Mouse (Mus musculus): ENCODE data around the gene Siae. TPM values are rescaled to one million over a fixed set of nuclear protein-coding genes. Genes with fewer than 3 reads are reported as not detected.

Siae gene
- total RNA-seq, 2 experiments from 2014 or later = 10.9 to 12.0 TPM

DNA sequence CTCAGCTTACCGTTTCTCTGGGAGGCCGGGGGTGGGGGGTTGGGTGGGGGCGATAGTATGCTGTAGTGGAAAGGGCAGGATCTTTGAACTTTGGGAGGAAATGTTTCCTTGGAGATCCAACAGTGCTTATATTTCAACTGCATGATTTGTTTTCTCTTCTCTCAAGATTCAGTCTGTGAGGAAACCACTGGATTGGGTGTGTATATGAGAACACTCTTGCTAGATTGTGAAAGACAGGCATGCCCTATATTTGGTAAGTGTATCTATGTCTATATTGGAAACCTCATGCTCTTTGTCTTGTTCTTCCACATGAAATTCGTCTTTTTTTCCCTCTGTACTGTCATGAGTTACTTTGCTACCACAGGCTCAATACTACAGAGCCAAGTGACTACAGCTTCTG is 114.2 kb downstream of the Siae start:
- DNase-seq (ENCODE audit: low spot score in 2 of 2) = no peak

DNA sequence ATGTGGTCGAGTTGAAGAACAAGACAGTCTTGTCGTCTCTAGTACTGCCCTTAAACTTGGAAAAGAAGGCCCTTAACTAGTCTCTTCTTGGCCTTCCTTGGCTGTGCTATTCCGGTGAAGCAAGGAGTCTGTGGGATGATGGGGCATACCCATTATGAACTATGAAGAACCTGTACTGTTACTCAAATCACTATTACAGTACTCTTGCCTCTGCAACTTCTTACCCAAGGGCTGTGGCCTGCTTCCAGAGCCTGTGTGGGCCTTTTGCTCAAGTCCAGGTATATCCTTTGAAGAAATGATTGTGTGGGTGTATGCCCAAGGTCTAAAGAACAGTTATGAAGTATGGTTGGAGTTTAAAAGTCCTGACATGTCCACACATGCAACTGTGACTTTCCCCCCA is 114.8 kb downstream of the Siae start:
- DNase-seq (ENCODE audit: low spot score in 2 of 2) = no peak

DNA sequence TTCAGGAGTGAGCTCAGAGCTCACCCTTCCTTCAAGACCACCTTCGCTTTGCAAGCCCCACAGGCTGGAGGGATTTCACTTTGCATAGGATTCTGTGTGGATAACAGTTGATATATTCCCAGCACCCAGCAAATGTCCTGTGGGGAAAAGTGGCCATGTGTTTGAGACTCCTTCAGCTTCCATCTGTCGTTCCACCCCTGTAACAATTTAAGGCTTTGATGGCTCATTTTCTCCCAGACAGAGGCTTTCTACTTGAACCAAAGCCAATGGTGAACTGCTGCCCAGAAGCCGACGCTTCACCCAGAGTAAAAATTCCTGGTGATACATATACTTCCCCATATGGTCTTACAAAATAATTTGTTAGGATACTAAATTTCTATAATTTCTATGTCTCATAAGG is 119.8 kb downstream of the Siae start:
- DNase-seq (ENCODE audit: low spot score in 2 of 2) = no peak

DNA sequence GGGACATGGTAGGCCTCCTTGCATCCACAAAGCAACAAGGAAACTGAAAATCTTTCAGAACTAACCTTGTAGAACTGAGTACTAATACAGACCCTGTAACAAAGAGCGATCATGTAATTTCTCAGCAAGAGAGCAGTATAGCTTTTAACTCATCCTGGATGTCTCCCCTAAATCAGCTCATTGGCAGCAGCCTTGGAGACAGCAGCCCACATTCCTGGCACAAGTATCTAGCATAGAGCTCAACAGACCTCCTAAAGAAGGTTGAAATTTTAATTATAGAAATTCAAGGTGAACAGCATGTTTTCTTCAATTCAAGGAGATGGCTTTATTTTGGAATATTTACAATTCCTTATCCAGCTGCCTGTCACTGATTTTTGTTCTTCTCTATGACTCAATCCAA is 125.6 kb downstream of the Siae start:
- no peak for DNase-seq (ENCODE audit: low spot score in 2 of 2)

- no peak for DNase-seq (ENCODE audit: low spot score in 2 of 2)
Measured at GRCm38 (mm10) chr9:37687288-37687940, 131.9 kb downstream of the Siae start.

DNA sequence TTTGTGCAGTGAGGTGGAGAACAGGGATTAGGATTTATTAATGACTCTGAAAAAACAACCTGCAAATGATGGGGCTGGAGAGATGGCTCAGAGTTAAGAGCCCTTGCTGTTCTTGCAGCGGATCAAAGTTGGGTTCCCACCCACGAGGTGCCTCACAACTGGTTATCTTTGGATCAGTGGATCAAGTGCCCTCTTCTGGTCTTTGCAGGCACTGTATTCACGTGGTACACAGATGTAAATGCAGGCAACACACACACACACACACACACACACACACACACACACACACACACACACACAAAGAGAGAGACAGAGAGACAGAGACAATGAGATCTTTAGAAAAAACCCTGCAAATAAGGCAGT is 132.4 kb downstream of the Siae start:
- DNase-seq (ENCODE audit: low spot score in 2 of 2) = peak in 1 of 2 experiments; percentile 20

DNA sequence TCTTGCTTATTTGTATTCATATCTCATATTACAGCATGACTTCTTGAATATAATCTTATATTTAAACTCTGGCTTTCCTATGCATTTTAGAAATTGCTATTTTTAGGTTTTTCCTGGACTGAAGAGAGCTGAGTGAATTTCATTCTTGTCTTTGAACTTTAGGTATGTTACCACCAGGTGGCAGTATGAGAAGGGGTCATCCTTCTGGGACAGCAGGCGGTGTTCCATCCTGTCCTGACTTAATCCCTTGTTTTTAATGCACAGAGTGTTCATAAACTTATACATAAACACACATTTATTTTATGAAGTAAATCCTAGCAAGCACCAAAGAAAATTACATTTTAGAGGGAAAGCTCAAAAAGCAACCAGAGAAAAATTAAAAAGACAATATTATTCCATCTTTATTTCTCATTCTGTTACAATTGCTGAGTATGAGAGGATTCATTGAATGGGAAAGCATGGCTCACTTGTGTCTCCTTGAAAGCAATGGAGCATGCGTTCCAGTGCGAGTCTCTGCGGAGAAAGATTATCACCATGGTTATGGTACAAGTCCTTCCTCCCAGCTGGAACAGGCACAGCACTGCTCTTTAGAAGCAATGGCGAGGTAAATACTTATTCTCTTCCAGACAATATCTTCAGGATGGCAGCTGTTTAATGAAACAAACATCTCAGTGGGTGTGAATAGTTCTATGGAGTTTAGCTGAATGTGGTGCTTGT is 134.6 kb downstream of the Siae start:
- DNase-seq (ENCODE audit: low spot score in 2 of 2) = no peak

Other genes starting within 250 kb of the Siae start
- gene Ccdc15, start 207.3 kb upstream of the Siae start, total RNA-seq (2021) = 1 to 10 TPM; 3.1 to 4.0 TPM
- gene Hepacam, start 188.3 kb upstream of the Siae start, total RNA-seq (2021) = 10 to 100 TPM; 66.7 to 72.3 TPM
- 1 to 10 TPM; 6.9 to 8.3 TPM for gene Robo4, start 153.8 kb upstream of the Siae start, total RNA-seq (2021)
- 10 to 100 TPM; 14.9 to 22.8 TPM for gene Robo3, start 122.5 kb upstream of the Siae start, total RNA-seq (2021)
- gene Msantd2, start 66.4 kb upstream of the Siae start, total RNA-seq (2021) = 10 to 100 TPM; 24.5 to 29.1 TPM
- gene Esam, start 27.6 kb upstream of the Siae start, total RNA-seq (2021) = 10 to 100 TPM; 30.3 to 31.5 TPM
- 1 to 10 TPM; 2.4 to 4.8 TPM for gene Vsig2, start 16.4 kb upstream of the Siae start, total RNA-seq (2021)
- 1,000 to 10,000 TPM; 1,430 to 1,457 TPM for gene Nrgn, start 2.8 kb upstream of the Siae start, total RNA-seq (2021)
- gene Spa17, start 58.0 kb downstream of the Siae start, total RNA-seq (2021) = 1 to 10 TPM; 2.2 TPM
- gene Tbrg1, start 101.6 kb downstream of the Siae start, total RNA-seq (2021) = 10 to 100 TPM; 53.4 to 55.6 TPM
- gene Panx3, start 113.5 kb downstream of the Siae start, total RNA-seq (2021) = not detected
- gene Olfr160, start 160.6 kb downstream of the Siae start, total RNA-seq (2021) = not detected
- gene Olfr874, start 189.4 kb downstream of the Siae start, total RNA-seq (2021) = not detected
- gene Olfr875, start 216.2 kb downstream of the Siae start, total RNA-seq (2021) = not detected
- gene Olfr876, start 247.3 kb downstream of the Siae start, total RNA-seq (2021) = not detected